Mouse (Mus musculus): ENCODE results near the gene Ugt1a1.
"Not testable (repeated sequence)": the region's sequence is repeated elsewhere in the genome, so short reads cannot be mapped to it uniquely, and the experiment has no call there.

Ugt1a1 gene

GRCm38 (mm10) chr1:88216551-88216950 is 4.8 kb downstream of the Ugt1a1 start:
- in situ Hi-C loops (cut with MboI; ENCODE audit: low pct_unique_long_range_greater_than_20kb in 1 of 2, low sequenced_read_pairs in 2 of 2, unreplicated experiment in 1 of 2): no loop called here

- in situ Hi-C loops (cut with MboI; ENCODE audit: low pct_unique_long_range_greater_than_20kb in 1 of 2, low sequenced_read_pairs in 2 of 2, unreplicated experiment in 1 of 2): no loop called here
Measured at GRCm38 (mm10) chr1:88217144-88217543, 5.4 kb downstream of the Ugt1a1 start.

DNA sequence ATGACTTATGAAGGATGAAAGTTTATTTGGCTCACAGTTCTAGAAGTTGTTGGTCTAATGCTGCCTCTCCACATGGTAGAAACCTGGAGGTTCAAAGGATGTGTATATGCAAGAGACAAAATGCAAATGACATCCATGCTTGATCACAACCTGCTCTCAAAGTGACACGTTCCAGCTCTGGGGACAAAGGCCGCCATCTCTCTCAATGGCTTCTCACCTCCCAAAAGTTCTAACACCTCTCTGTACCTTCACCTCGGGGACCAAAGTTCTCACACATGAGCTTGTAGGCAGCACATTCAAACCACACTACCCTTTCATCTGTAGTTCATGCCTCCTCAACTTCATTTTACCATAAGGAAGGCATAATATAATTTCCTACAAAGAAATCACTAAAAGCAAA is 5.8 kb downstream of the Ugt1a1 start:
- in situ Hi-C loops (cut with MboI; ENCODE audit: low pct_unique_long_range_greater_than_20kb in 1 of 2, low sequenced_read_pairs in 2 of 2, unreplicated experiment in 1 of 2): no loop called here

GRCm38 (mm10) chr1:88218051-88218450 is 6.3 kb downstream of the Ugt1a1 start:
- in situ Hi-C loops (cut with MboI; ENCODE audit: low pct_unique_long_range_greater_than_20kb in 1 of 2, low sequenced_read_pairs in 2 of 2, unreplicated experiment in 1 of 2): no loop called here

DNA sequence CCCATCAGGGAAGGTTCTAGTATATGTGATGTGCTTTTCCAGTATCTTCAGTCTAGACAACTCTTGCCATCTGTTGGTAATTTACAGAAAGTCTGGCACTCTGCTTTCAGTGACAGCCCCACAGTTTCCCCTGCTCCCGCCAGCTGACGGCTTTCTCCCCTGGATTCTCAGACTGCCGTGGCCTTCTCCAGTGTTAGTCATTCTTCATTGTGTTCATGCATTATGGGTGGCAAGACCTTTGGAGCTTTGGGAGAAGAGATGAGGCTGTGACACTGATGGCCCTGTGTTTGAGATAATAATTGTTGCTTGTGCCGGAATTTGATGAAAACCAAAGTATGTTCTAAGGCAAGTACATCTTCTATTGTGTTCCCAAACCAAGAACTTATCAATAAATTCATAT is 6.8 kb downstream of the Ugt1a1 start:
- in situ Hi-C loops (cut with MboI; ENCODE audit: low pct_unique_long_range_greater_than_20kb in 1 of 2, low sequenced_read_pairs in 2 of 2, unreplicated experiment in 1 of 2): no loop called here

DNA sequence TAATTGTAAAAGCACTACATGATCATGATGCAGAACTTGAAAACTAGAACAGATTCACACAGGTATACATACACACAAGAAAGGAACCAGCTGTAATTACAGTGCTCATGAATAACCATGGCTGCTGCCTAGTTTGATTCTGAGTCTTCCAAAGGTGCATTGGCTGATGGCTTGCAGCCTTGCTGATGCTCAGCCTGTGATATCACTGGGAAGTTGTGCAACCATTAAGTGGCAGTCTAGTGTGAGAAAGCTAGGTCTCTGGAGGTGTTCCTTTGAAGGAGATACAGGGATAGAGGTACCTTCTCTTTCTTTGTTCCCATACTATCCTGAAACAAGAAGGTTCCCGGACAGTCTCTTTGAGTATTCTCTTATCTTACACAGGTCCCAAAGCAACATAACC is 7.3 kb downstream of the Ugt1a1 start:
- in situ Hi-C loops (cut with MboI; ENCODE audit: low pct_unique_long_range_greater_than_20kb in 1 of 2, low sequenced_read_pairs in 2 of 2, unreplicated experiment in 1 of 2): no loop called here

GRCm38 (mm10) chr1:88220336-88220735 is 8.6 kb downstream of the Ugt1a1 start:
- in situ Hi-C loops (cut with MboI; ENCODE audit: low pct_unique_long_range_greater_than_20kb in 1 of 2, low sequenced_read_pairs in 2 of 2, unreplicated experiment in 1 of 2): loop anchor here in 1 of 2 experiments (5.0 kb wide), 1 partner anchor 87 kb away; no protein-coding TSS in a partner anchor

GRCm38 (mm10) chr1:88222216-88222615 is 10.5 kb downstream of the Ugt1a1 start:
- in situ Hi-C loops (cut with MboI; ENCODE audit: low pct_unique_long_range_greater_than_20kb in 1 of 2, low sequenced_read_pairs in 2 of 2, unreplicated experiment in 1 of 2): loop anchor here in 1 of 2 experiments (5.0 kb wide), 1 partner anchor 85 kb away; no protein-coding TSS in a partner anchor

- in situ Hi-C loops (cut with MboI; ENCODE audit: low pct_unique_long_range_greater_than_20kb in 1 of 2, low sequenced_read_pairs in 2 of 2, unreplicated experiment in 1 of 2): loop anchor here in 1 of 2 experiments (5.0 kb wide), 1 partner anchor 84 kb away; no protein-coding TSS in a partner anchor
Measured at GRCm38 (mm10) chr1:88223011-88223515, 11.3 kb downstream of the Ugt1a1 start.

- in situ Hi-C loops (cut with MboI; ENCODE audit: low pct_unique_long_range_greater_than_20kb in 1 of 2, low sequenced_read_pairs in 2 of 2, unreplicated experiment in 1 of 2): loop anchor here in 1 of 2 experiments (5.0 kb wide), 1 partner anchor 84 kb away; no protein-coding TSS in a partner anchor
Measured at GRCm38 (mm10) chr1:88223591-88223990, 11.8 kb downstream of the Ugt1a1 start.

- in situ Hi-C loops (cut with MboI; ENCODE audit: low pct_unique_long_range_greater_than_20kb in 1 of 2, low sequenced_read_pairs in 2 of 2, unreplicated experiment in 1 of 2): loop anchor here in 1 of 2 experiments (5.0 kb wide), 1 partner anchor 83 kb away; no protein-coding TSS in a partner anchor
Measured at GRCm38 (mm10) chr1:88224029-88224776, 12.4 kb downstream of the Ugt1a1 start.

- in situ Hi-C loops (cut with MboI; ENCODE audit: low pct_unique_long_range_greater_than_20kb in 1 of 2, low sequenced_read_pairs in 2 of 2, unreplicated experiment in 1 of 2): not testable (repeated sequence)
Measured at GRCm38 (mm10) chr1:88225301-88225700, 13.5 kb downstream of the Ugt1a1 start.

DNA sequence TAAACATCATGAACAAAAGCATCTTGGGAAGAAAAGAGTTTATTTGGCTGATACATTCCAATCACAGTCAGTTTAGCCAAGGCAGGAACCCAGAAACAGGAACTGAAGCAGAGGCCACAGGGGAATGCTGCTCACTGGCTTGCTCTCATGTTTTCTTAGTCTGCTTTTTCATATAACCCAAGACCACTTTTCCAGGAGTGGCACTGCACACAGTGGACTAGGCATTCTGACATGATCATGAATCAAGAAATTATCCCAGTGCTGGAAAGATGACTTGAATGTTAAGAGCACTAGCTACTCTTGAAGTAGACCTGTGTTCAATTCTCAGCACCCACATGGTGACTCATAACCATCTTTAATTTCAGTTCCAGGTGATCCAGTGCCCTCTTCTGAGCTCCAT is 14.0 kb downstream of the Ugt1a1 start:
- in situ Hi-C loops (cut with MboI; ENCODE audit: low pct_unique_long_range_greater_than_20kb in 1 of 2, low sequenced_read_pairs in 2 of 2, unreplicated experiment in 1 of 2): no loop called here

DNA sequence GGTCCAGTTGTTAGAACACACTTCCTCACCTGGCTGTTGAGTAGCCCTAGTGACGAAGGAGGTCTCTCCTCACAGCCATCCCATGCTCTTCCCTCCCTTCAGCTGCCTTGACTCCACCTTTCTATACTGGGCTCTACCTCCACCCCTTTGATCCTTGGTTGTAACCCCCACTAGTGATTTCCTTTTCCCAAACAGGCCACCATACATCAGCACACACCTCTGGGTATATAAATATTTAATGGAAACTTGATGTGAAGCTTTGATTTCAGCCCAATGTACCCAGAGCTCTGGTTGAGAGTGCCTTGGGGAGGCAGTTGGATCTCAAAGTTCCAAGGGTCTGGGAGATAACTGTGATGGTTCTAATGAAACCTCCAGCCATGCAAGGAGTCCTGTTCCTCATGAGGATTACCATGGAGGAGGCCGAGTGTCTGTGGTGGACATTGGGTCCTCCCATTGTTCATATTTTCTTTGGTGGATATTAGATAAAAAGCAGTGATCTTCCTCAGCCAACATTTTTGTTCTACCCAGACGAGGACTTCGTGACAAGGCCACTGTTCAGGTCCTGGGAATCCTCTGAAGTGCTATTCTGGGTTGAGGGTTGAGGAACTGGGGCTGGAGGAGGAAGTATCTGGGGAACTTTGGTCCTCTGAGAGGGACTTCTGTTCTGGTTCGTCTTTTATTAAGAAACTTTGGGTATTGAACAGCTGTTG is 15.1 kb downstream of the Ugt1a1 start, which contains the start of gene Mroh2a:
Gene Mroh2a (plus strand): TSS at position 317 of the 710 bp plus-strand sequence.
- in situ Hi-C loops (cut with MboI; ENCODE audit: low pct_unique_long_range_greater_than_20kb in 1 of 2, low sequenced_read_pairs in 2 of 2, unreplicated experiment in 1 of 2): no loop called here

DNA sequence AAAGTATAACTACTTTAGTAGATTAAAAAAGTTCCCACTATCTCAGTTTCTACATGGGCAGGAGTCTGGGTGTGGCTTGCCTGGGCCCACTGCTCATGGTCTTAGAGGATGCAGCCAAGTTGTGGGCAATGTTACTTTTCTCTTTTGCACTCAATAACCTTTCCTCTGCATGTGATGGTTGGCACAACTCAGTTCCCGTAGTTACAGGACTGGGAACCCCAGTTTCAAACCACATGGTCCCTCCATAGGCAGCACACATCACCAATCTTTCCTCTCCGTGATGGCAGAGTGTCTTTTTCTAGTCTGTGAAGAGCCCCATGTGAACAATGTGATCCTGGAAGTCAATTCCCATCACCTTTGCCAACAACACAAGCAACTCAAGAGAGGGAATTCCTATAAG is 15.7 kb downstream of the Ugt1a1 start:
- in situ Hi-C loops (cut with MboI; ENCODE audit: low pct_unique_long_range_greater_than_20kb in 1 of 2, low sequenced_read_pairs in 2 of 2, unreplicated experiment in 1 of 2): no loop called here

DNA sequence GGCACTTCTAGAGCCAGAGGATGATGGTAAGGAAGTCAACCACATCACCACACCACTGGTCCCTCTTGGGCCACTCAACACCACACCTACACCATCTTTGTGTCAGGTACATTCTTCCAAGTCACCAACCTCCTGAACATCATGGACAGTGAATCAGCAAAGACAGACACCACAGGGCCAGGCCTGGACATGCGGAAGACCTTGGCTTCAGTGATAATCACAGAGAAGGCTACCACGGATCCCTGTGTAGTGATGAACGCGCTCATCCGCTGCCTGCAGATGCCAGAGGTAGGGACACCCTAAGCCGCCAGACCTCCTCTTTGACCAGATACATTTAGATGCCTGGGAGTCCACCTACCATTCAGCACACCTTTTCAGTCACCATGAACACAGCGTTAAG is 16.4 kb downstream of the Ugt1a1 start:
- in situ Hi-C loops (cut with MboI; ENCODE audit: low pct_unique_long_range_greater_than_20kb in 1 of 2, low sequenced_read_pairs in 2 of 2, unreplicated experiment in 1 of 2): no loop called here

GRCm38 (mm10) chr1:88229566-88229965 is 17.8 kb downstream of the Ugt1a1 start:
- in situ Hi-C loops (cut with MboI; ENCODE audit: low pct_unique_long_range_greater_than_20kb in 1 of 2, low sequenced_read_pairs in 2 of 2, unreplicated experiment in 1 of 2): no loop called here

- in situ Hi-C loops (cut with MboI; ENCODE audit: low pct_unique_long_range_greater_than_20kb in 1 of 2, low sequenced_read_pairs in 2 of 2, unreplicated experiment in 1 of 2): no loop called here
Measured at GRCm38 (mm10) chr1:88229986-88230385, 18.2 kb downstream of the Ugt1a1 start.

GRCm38 (mm10) chr1:88230421-88230820 is 18.7 kb downstream of the Ugt1a1 start:
- in situ Hi-C loops (cut with MboI; ENCODE audit: low pct_unique_long_range_greater_than_20kb in 1 of 2, low sequenced_read_pairs in 2 of 2, unreplicated experiment in 1 of 2): no loop called here

Data from mouse embryonic stem cell (cell line).